Mouse (Mus musculus) adrenal gland, postnatal 4 days (tissue): Measurements from ENCODE around the gene Tagln3. TPM values are rescaled to one million over a fixed set of nuclear protein-coding genes. Genes with fewer than 3 reads are reported as not detected.

Source experiments
- DNase-seq, 2 experiments: peaks; one replicate each; pipeline ENCODE4 v3.0.0; 2021 to 2022; ENCODE audit warnings: low spot score in 2 of 2, mixed read lengths in 2 of 2
- total RNA-seq, 2 experiments: library from RNA; stranded (reverse); gene quantifications; 2 replicates each; pipeline ENCODE4 v1.2.3; 2021

The Tagln3 gene
- total RNA-seq, 2 experiments from 2014 or later = 15.5 to 20.6 TPM

DNA sequence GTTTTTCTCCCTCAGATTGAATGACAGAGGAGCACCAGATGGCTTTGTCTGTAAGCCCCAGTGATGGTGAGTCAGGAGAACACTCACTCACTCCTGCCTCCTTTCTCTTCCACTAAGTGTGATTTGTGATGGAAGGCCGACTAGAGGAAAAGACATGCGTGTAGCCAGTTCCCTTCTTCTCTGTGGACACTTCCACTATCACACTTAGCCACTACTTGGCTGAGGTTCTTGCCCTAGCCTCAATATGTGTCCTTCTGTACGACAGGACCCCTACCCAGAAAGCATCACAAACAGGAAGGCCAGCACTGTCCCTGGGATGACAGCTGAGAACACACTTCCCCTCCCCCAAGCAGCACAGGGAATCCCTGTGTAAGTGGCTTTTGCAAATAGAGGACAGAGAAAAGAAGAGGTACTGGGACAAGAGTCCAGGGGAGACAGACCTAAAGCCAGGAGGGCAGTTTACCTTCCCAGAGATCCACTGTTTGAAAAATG is 1.9 kb downstream of the Tagln3 start:
- DNase-seq = no peak

DNA sequence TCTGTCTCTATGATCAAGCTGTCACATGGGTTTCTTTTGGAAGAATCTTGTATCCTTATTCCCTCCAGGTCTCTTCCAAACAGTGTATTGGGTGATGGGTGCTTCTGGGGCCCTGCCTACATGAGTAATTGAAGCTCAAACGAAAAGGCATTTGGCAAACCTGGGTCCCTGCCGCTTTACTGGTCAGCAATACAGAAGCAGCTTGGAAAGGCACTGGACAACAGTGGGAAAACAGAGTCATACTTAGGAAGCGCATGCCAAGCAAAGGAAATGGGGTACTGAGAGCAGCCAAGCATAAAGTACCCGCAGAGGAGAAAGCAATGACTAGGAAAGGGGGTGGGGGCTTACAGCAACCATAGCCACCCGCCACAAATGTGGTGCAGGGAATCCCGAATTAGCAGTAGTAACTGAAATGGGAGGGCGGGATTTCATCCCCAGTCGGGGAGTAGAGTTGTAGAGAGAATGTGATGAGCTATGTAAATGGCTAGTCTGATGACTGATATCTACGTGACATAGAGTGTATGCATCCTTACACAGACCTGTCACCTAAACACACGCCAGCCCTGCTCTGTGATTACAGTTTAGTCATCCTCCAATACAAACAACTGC is 4.3 kb downstream of the Tagln3 start:
- DNase-seq = no peak

DNA sequence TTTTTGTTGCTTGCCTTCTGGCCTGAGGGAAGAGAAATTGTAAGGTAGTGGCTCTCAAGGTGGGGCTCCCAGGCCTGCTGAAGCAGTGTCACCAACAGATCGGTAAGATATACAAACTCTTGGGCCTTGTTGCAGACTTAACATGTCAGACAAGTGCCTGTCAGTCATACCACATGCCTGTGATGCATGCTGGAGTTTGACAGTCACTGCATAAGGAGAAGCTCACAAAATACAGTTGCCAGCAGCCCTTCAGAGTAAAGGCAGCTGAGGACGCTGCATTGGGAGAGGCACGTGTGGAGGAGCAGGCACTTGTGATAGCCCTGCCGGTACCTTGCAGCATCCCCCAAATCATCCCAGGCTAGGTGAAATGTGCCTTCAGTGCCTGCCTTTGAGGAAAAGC is 6.1 kb downstream of the Tagln3 start:
- DNase-seq = no peak

GRCm38 (mm10) chr16:45714489-45715150 is 9.8 kb downstream of the Tagln3 start:
- DNase-seq = no peak

DNA sequence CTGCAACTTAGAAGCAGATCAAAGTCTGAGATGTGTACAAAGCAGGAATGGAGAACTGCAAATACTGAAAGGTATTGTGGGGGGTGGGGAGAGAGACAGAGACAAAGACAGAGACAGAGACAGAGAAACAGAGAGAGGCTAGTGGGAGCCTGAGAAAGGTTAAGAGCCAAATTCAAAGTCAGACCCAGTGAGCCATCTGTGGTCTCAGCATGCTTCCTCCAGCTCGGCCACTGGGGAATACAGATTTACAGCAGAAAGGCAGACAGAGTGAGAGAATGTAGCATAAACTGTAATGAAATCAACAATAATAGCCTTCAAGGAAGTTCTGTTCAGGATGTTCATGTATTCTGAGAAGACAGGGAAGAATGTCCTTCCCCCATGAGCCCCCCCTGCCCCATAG is 10.5 kb downstream of the Tagln3 start:
- DNase-seq = no peak

DNA sequence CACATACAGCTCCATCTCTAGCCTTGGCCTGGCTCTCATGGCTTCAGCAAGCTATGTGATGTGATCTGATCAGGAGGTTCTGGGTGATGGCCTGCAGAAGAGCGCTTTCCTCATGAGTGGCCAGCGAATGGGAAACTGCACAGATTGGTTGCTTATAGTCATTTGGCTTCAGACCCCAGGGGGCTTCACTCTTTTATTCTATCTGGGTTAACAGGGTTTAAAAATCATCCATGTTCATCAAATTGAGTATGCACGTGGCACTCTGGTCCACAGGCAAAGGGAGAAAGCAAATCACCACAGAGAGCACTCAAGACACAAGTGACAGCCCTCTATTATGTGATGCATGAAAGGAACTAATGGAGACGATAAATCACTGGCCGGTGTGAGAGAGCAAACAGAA is 11.1 kb downstream of the Tagln3 start:
- DNase-seq = no peak

GRCm38 (mm10) chr16:45711263-45711662 is 13.1 kb downstream of the Tagln3 start:
- no peak for DNase-seq

GRCm38 (mm10) chr16:45699301-45699700 is 25.1 kb downstream of the Tagln3 start:
- no peak for DNase-seq

- DNase-seq = no peak
Observed at GRCm38 (mm10) chr16:45697996-45698395, 26.4 kb downstream of the Tagln3 start.

- peak in 1 of 2 experiments; percentile 6 for DNase-seq
Observed at GRCm38 (mm10) chr16:45695445-45696160, 28.8 kb downstream of the Tagln3 start.

GRCm38 (mm10) chr16:45693558-45693957 is 30.9 kb downstream of the Tagln3 start, which contains the start of gene Tmprss7:
TSS of gene Tmprss7 (minus strand) at chr16:45693658.
- no peak for DNase-seq

GRCm38 (mm10) chr16:45692851-45693250 is 31.6 kb downstream of the Tagln3 start:
- DNase-seq = no peak

DNA sequence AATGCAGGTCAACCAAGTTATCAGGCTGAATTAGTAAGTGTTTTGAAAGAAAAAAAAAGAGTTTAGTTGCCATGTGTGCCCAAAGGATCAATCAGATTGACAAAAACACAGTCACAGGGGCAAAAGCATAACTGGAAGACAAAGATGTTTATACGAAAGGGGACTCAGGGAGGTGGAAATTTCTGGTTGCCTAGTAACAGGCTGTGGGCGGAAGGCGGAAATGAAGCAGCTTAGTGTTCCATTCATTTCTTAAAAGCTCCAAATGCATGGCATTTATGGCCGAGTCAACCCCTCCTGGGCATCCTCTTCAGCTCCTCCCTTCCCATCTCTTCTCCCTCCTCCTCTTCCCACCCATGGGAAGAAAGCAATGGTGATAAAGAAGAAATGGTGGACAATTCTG is 34.2 kb downstream of the Tagln3 start:
- no peak for DNase-seq

DNA sequence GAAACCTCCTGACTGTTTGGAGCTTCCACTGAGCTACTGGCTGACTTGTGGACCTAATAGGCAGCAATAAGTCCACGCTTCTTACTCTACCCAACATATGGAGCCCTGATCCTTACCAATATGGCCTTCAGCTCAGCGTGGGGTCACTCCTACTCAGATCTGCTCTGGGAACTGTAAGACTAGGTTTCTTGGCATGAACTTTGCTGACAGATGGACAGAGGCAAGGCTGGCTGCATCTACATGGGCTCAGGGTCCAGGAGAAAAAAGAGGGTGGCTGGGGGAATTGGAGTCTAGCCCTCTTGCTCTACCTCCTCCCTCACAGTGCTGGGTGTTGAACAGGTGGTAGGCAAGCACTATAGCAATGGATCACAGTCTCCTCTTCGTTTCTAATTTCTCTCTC is 37.6 kb downstream of the Tagln3 start:
- no peak for DNase-seq

GRCm38 (mm10) chr16:45685295-45685694 is 39.1 kb downstream of the Tagln3 start:
- no peak for DNase-seq

DNA sequence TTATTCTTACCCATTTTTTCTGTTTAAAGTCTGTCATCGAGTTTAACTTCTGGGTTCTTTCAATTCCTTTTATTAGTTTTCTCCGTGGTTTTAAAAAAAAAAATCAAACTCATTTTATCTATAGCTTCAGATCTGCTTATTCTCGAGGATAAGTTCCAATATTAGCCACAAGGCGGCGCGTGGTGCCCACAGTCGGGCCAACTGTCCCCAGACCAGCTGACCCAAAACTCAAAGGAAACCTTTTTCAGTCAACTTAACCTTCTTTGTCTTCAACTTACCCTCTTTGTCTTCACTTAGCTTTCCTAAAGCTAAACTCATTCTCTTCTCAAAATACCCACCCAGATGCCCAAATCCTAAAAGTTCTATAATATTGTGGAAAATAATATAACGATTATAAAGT is 39.6 kb downstream of the Tagln3 start:
- DNase-seq = peak; percentile 54 to 61

- DNase-seq = no peak
Observed at GRCm38 (mm10) chr16:45676462-45676861, 47.9 kb downstream of the Tagln3 start.

- DNase-seq = no peak
Observed at GRCm38 (mm10) chr16:45670005-45670404, 54.4 kb downstream of the Tagln3 start.

- no peak for DNase-seq
Observed at GRCm38 (mm10) chr16:45668178-45668577, 56.2 kb downstream of the Tagln3 start.

- no peak for DNase-seq
Observed at GRCm38 (mm10) chr16:45666136-45666535, 58.3 kb downstream of the Tagln3 start.

DNA sequence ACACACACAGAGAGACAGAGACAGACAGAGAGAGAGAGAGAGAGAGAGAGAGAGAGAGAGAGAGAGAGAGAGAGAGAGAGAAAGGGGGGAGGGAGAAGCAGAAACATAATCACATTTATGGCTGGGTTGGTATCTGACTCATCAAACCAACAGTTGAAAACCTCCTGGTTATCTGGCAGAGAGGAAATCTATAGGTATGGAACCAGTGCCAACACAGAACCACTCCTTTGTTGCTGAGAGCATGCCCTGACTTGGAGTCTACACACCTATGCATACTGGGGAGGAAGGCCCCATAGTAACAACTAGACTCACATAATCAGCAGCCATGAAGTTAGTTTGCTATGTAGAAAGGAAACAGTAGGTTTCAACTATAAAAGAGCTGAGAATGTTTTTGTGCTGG is 62.0 kb downstream of the Tagln3 start:
- no peak for DNase-seq
